Mouse (Mus musculus): ENCODE data around the gene Ldlrad3.

DNA sequence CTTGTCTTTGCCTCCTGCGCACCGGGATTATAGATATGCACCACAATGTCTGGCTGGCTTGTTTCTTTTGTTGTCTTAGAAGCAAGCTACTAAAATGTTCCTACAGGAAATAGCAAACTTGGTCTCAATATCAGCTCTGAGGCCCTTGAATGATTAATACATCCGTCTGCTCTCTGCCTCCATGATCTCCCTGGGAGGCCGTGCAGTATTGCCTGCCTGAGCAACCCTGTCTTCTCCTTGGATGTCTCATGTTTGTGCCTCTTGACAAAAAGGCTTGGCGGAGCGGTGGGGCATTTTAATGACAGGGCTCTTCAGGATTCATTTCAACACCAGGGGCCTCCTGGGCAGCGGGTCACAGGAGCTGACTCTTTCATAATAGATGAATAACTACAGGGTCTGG, 219.0 kb downstream of the Ldlrad3 start:
- no peak for TF ChIP-seq CTCF (IDR thresholded peaks at IDR 0.05; ENCODE audit: low read depth)
- no peak for TF ChIP-seq EP300 (IDR thresholded peaks at IDR 0.05; ENCODE audit: low read depth)
